Mouse (Mus musculus): ENCODE data around the gene Pakap. TPM values are rescaled to one million over a fixed set of nuclear protein-coding genes. Genes with fewer than 3 reads are reported as not detected.
A peak's percentile ranks its signal among the peaks of the same experiment; 100 is the strongest.

The Pakap gene
- polyA plus RNA-seq, 1 experiment from 2014 or later = 21.1 TPM

- Histone ChIP-seq H3K9me3 (ENCODE audit: control insufficient read depth, low read length) (no peaks in the 10 kb centered on the region), H3K27me3 (ENCODE audit: control insufficient read depth, insufficient read depth, low read length) (no peaks in the 10 kb centered on the region), H3K36me3 (ENCODE audit: control insufficient read depth, insufficient read depth, low read length) (no peaks in the 10 kb centered on the region), H3K9ac (ENCODE audit: low read length) (no peak overlapping the region), H3K4me2 (ENCODE audit: low read depth, low read length, severe bottlenecking) (no peak overlapping the region), H3K4me3 (ENCODE audit: low read depth, low read length) (no peak overlapping the region), H3K27ac (ENCODE audit: low read depth, low read length) (no peak overlapping the region), H3K4me1 (replicated peaks; ENCODE audit: control insufficient read depth, insufficient read depth, low read length) (peaks cover 9% of the 10 kb centered on the region; the same call in 1 of the 2 replicates)
- ATAC-seq (replicated peaks; ENCODE audit: low FRiP score) (no peak), DNase-seq (ENCODE audit: low spot score) (peak; percentile 43)
- 19% methylated on average over 5 of the region's 5 CpGs for WGBS
Measured at GRCm38 (mm10) chr4:57895140-57895539, 327.2 kb downstream of the Pakap start.

- ATAC-seq (replicated peaks; ENCODE audit: low FRiP score) (no peak), DNase-seq (ENCODE audit: low spot score) (peak; percentile 17)
- Histone ChIP-seq H3K9ac (ENCODE audit: low read length) (no peak overlapping the region), H3K4me3 (ENCODE audit: low read depth, low read length) (no peak overlapping the region), H3K4me2 (ENCODE audit: low read depth, low read length, severe bottlenecking) (no peak overlapping the region), H3K4me1 (replicated peaks; ENCODE audit: control insufficient read depth, insufficient read depth, low read length) (peaks cover 9% of the 10 kb centered on the region; the same call in 1 of the 2 replicates), H3K9me3 (ENCODE audit: control insufficient read depth, low read length) (no peaks in the 10 kb centered on the region), H3K27ac (ENCODE audit: low read depth, low read length) (no peak overlapping the region), H3K36me3 (ENCODE audit: control insufficient read depth, insufficient read depth, low read length) (no peaks in the 10 kb centered on the region), H3K27me3 (ENCODE audit: control insufficient read depth, insufficient read depth, low read length) (no peaks in the 10 kb centered on the region)
- 71% methylated on average over 6 of the region's 6 CpGs for WGBS
Measured at GRCm38 (mm10) chr4:57895902-57896301, 327.9 kb downstream of the Pakap start.

- Histone ChIP-seq H3K9ac (ENCODE audit: low read length) (no peak overlapping the region), H3K9me3 (ENCODE audit: control insufficient read depth, low read length) (no peaks in the 10 kb centered on the region), H3K27ac (ENCODE audit: low read depth, low read length) (no peak overlapping the region), H3K4me3 (ENCODE audit: low read depth, low read length) (no peak overlapping the region), H3K36me3 (ENCODE audit: control insufficient read depth, insufficient read depth, low read length) (no peaks in the 10 kb centered on the region), H3K27me3 (ENCODE audit: control insufficient read depth, insufficient read depth, low read length) (no peaks in the 10 kb centered on the region), H3K4me1 (replicated peaks; ENCODE audit: control insufficient read depth, insufficient read depth, low read length) (0 out of 2 replicates have a peak, but pooled peaks cover 4% of the 10 kb centered on the region), H3K4me2 (ENCODE audit: low read depth, low read length, severe bottlenecking) (no peak overlapping the region)
- DNase-seq (ENCODE audit: low spot score) (no peak), ATAC-seq (replicated peaks; ENCODE audit: low FRiP score) (no peak)
- 67% methylated on average over 3 of the region's 3 CpGs for WGBS
Measured at GRCm38 (mm10) chr4:57896631-57897030, 328.7 kb downstream of the Pakap start.

GRCm38 (mm10) chr4:57901210-57901609 lies 333.2 kb downstream of the Pakap start:
- Histone ChIP-seq H3K4me2 (ENCODE audit: low read depth, low read length, severe bottlenecking) (no peak overlapping the region), H3K4me1 (replicated peaks; ENCODE audit: control insufficient read depth, insufficient read depth, low read length) (no peaks in the 10 kb centered on the region; the same call in 1 of the 2 replicates), H3K27ac (ENCODE audit: low read depth, low read length) (no peak overlapping the region), H3K9ac (ENCODE audit: low read length) (no peak overlapping the region), H3K36me3 (ENCODE audit: control insufficient read depth, insufficient read depth, low read length) (no peaks in the 10 kb centered on the region), H3K27me3 (ENCODE audit: control insufficient read depth, insufficient read depth, low read length) (no peaks in the 10 kb centered on the region), H3K9me3 (ENCODE audit: control insufficient read depth, low read length) (no peaks in the 10 kb centered on the region), H3K4me3 (ENCODE audit: low read depth, low read length) (no peak overlapping the region)
- 11% methylated on average over 4 of the region's 4 CpGs for WGBS
- 0 out of 2 replicates have a peak, but pooled peaks have one; percentile 61 for ATAC-seq (replicated peaks; ENCODE audit: low FRiP score)
- DNase-seq (ENCODE audit: low spot score) = peak; percentile 68

DNA sequence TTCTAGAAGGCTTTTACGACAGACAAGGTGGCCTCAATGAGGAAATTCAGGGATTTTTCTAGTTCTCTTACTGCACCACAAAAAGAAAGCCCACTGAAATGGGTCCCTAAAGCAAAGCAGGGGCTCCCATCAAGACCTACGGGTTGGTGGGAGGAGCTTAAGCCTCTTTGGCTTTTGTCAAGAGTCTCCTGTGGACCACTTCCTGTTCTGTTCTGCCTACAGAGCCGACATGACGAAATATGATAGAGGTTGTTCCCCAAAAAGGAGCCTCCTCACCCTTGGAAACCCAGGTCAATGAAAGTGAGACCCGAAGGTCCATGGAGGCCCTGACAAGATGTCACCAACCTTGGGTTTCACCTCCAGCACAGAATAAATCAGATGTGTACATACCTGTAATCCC lies 334.6 kb downstream of the Pakap start:
- no peaks in the 10 kb centered on the region for H3K27me3 ChIP-seq (ENCODE audit: control insufficient read depth, insufficient read depth, low read length)
- H3K27ac ChIP-seq (ENCODE audit: low read depth, low read length) = no peak overlapping the region
- H3K9me3 ChIP-seq (ENCODE audit: control insufficient read depth, low read length) = no peaks in the 10 kb centered on the region
- WGBS = 85% methylated on average over 5 of the region's 5 CpGs
- no peak for ATAC-seq (replicated peaks; ENCODE audit: low FRiP score)
- DNase-seq (ENCODE audit: low spot score) = no peak
- H3K4me1 ChIP-seq (replicated peaks; ENCODE audit: control insufficient read depth, insufficient read depth, low read length) = no peaks in the 10 kb centered on the region; the same call in 1 of the 2 replicates
- no peak overlapping the region for H3K9ac ChIP-seq (ENCODE audit: low read length)
- H3K36me3 ChIP-seq (ENCODE audit: control insufficient read depth, insufficient read depth, low read length) = no peaks in the 10 kb centered on the region
- no peak overlapping the region for H3K4me2 ChIP-seq (ENCODE audit: low read depth, low read length, severe bottlenecking)
- no peak overlapping the region for H3K4me3 ChIP-seq (ENCODE audit: low read depth, low read length)

- 14% methylated on average over 5 of the region's 5 CpGs for WGBS
- no peaks in the 10 kb centered on the region; the same call in 1 of the 2 replicates for H3K4me1 ChIP-seq (replicated peaks; ENCODE audit: control insufficient read depth, insufficient read depth, low read length)
Measured at GRCm38 (mm10) chr4:57904211-57904610, 336.2 kb downstream of the Pakap start.

DNA sequence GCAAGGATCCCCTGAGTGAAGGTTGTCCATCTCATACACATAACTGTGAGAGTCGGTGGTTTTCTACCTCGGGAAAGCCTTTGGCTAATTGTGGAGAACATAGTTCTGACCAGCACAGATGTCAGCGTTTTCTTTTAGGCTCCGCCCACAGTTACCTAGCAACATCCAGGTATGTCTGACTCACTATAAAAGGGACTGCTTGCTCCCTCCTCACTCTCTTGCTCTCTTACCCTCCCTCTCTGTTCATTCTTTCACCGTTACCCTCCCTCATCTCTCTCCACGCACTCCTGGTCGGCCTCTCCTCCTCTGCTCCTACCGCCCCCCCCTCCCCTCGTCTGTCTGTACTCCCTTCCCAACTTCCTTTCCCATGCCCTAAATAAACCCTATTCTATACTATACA lies 336.7 kb downstream of the Pakap start:
- H3K9me3 ChIP-seq (ENCODE audit: control insufficient read depth, low read length) = no peaks in the 10 kb centered on the region
- no peak overlapping the region for H3K27ac ChIP-seq (ENCODE audit: low read depth, low read length)
- 0 out of 2 replicates have a peak, but pooled peaks have one; percentile 24 for ATAC-seq (replicated peaks; ENCODE audit: low FRiP score)
- no peak overlapping the region for H3K4me3 ChIP-seq (ENCODE audit: low read depth, low read length)
- no peak overlapping the region for H3K4me2 ChIP-seq (ENCODE audit: low read depth, low read length, severe bottlenecking)
- H3K4me1 ChIP-seq (replicated peaks; ENCODE audit: control insufficient read depth, insufficient read depth, low read length) = no peaks in the 10 kb centered on the region; the same call in 1 of the 2 replicates
- no peaks in the 10 kb centered on the region for H3K27me3 ChIP-seq (ENCODE audit: control insufficient read depth, insufficient read depth, low read length)
- WGBS = 27% methylated on average over 9 of the region's 9 CpGs
- H3K9ac ChIP-seq (ENCODE audit: low read length) = no peak overlapping the region
- no peak for DNase-seq (ENCODE audit: low spot score)
- H3K36me3 ChIP-seq (ENCODE audit: control insufficient read depth, insufficient read depth, low read length) = no peaks in the 10 kb centered on the region

More at GRCm38 (mm10) chr4:57904211-57904610, 336.2 kb downstream of the Pakap start:
- no peaks in the 10 kb centered on the region for H3K27me3 ChIP-seq (ENCODE audit: control insufficient read depth, insufficient read depth, low read length)
- H3K4me2 ChIP-seq (ENCODE audit: low read depth, low read length, severe bottlenecking) = no peak overlapping the region
- H3K9ac ChIP-seq (ENCODE audit: low read length) = no peak overlapping the region
- H3K27ac ChIP-seq (ENCODE audit: low read depth, low read length) = no peak overlapping the region
- ATAC-seq (replicated peaks; ENCODE audit: low FRiP score) (0 out of 2 replicates have a peak, but pooled peaks have one; percentile 50), DNase-seq (ENCODE audit: low spot score) (peak; percentile 78)
- no peak overlapping the region for H3K4me3 ChIP-seq (ENCODE audit: low read depth, low read length)
- H3K36me3 ChIP-seq (ENCODE audit: control insufficient read depth, insufficient read depth, low read length) = no peaks in the 10 kb centered on the region
- no peaks in the 10 kb centered on the region for H3K9me3 ChIP-seq (ENCODE audit: control insufficient read depth, low read length)

GRCm38 (mm10) chr4:57906708-57907107 lies 338.7 kb downstream of the Pakap start:
- Histone ChIP-seq H3K27ac (ENCODE audit: low read depth, low read length) (no peak overlapping the region), H3K4me1 (replicated peaks; ENCODE audit: control insufficient read depth, insufficient read depth, low read length) (no peaks in the 10 kb centered on the region; the same call in 1 of the 2 replicates), H3K9me3 (ENCODE audit: control insufficient read depth, low read length) (no peaks in the 10 kb centered on the region), H3K36me3 (ENCODE audit: control insufficient read depth, insufficient read depth, low read length) (no peaks in the 10 kb centered on the region), H3K9ac (ENCODE audit: low read length) (no peak overlapping the region), H3K4me2 (ENCODE audit: low read depth, low read length, severe bottlenecking) (no peak overlapping the region), H3K4me3 (ENCODE audit: low read depth, low read length) (no peak overlapping the region), H3K27me3 (ENCODE audit: control insufficient read depth, insufficient read depth, low read length) (no peaks in the 10 kb centered on the region)
- ATAC-seq (replicated peaks; ENCODE audit: low FRiP score) (no peak), DNase-seq (ENCODE audit: low spot score) (no peak)
- 20% methylated on average over 2 of the region's 2 CpGs for WGBS

- Histone ChIP-seq H3K4me2 (ENCODE audit: low read depth, low read length, severe bottlenecking) (no peak overlapping the region), H3K4me1 (replicated peaks; ENCODE audit: control insufficient read depth, insufficient read depth, low read length) (no peaks in the 10 kb centered on the region; the same call in 1 of the 2 replicates), H3K36me3 (ENCODE audit: control insufficient read depth, insufficient read depth, low read length) (no peaks in the 10 kb centered on the region), H3K4me3 (ENCODE audit: low read depth, low read length) (no peak overlapping the region), H3K9ac (ENCODE audit: low read length) (no peak overlapping the region), H3K9me3 (ENCODE audit: control insufficient read depth, low read length) (no peaks in the 10 kb centered on the region), H3K27ac (ENCODE audit: low read depth, low read length) (no peak overlapping the region), H3K27me3 (ENCODE audit: control insufficient read depth, insufficient read depth, low read length) (no peaks in the 10 kb centered on the region)
- DNase-seq (ENCODE audit: low spot score) (no peak), ATAC-seq (replicated peaks; ENCODE audit: low FRiP score) (no peak)
- 73% methylated on average over 6 of the region's 6 CpGs for WGBS
Measured at GRCm38 (mm10) chr4:57908860-57909259, 340.9 kb downstream of the Pakap start.
